Mouse (Mus musculus) brain, embryonic 14.5 days (tissue): ENCODE results near the gene Qrich1.

Source experiments
- CTCF ChIP-seq: fragments of 200-500 bp; IDR thresholded peaks from 2 replicates; pipeline ENCODE4 v1.5.1; 2012; ENCODE audit warnings: inconsistent platforms, mild to moderate bottlenecking, moderate library complexity, borderline replicate concordance; ENCODE audit not compliant: insufficient read depth, insufficient read length; ENCODE audit errors: extremely low read depth
- POLR2A ChIP-seq: fragments of 200-500 bp; IDR thresholded peaks from 2 replicates; pipeline ENCODE4 v1.6.1; 2012; ENCODE audit warnings: mild to moderate bottlenecking, inconsistent platforms, borderline replicate concordance; ENCODE audit not compliant: poor library complexity, insufficient read depth, insufficient read length, severe bottlenecking; ENCODE audit errors: extremely low read depth

DNA sequence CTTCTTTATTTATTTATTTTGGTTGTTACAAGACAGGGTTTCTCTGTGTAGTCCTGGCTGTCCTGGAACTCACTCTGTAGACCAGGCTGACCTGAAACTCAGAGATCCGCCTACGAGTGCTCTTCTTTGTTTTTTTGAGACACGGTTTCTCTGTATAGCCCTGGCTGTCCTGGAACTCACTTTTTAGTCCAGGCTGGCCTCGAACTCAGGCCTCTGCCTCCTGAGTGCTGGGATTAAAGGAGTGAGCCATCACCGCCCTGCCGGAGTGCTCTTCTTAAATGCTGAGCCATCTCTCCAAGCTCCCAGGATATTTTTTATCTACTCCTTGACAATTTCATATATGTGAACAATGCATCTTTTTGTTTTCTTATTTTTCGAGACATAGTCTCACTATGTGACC is 9.7 kb upstream of the Qrich1 start:
- TF ChIP-seq POLR2A, result no peak
- no peak for TF ChIP-seq CTCF
